Comparison of ENCODE assay signal across 12 mouse cellular contexts in genomic region chr11:72550134-72550988, GRCm38 (mm10). TPM values are rescaled to one million over a fixed set of nuclear protein-coding genes. Genes with fewer than 3 reads are reported as not detected.
DNase-seq lines count a peak whose midpoint lies in the region; ATAC-seq and TF ChIP-seq lines count a peak whose summit lies in the region.
"Had no signal": no experiment of that assay in that cellular context is flagged by ENCODE, and none has a peak within 500 bp of the region (broad histone marks: within the 10 kb centered on the region; RNA-seq: fewer than 3 reads in every experiment).

Gene Spns3, minus strand, starts transcription at chr11:72550506.

- H3K4me1 ChIP-seq in heart, embryonic 14.5 days (ENCODE audit: control insufficient read depth in 2 of 2, insufficient read depth in 2 of 2, low read length in 2 of 2) = peaks cover 4 to 6% of the 10 kb centered on the region in 2 experiments; a peak in 3 of 4 replicates
- peaks cover 10 to 36% of the 10 kb centered on the region in 2 experiments for H3K4me1 ChIP-seq in MEL (ENCODE audit: control insufficient read depth in 1 of 2, insufficient read depth in 2 of 2, low read length in 2 of 2)
- H3K4me1 ChIP-seq in liver, embryonic 15.5 days (replicated peaks) = peaks cover 15% of the 10 kb centered on the region
- H3K4me1 ChIP-seq: neural tube, embryonic 15.5 days had no signal

- no peak; a peak in 1 of 6 replicates for TF ChIP-seq CTCF in MEL (IDR thresholded peaks at IDR 0.05 in 2 of 3, conservative IDR thresholded peaks at IDR 0.05 in 1 of 3; ENCODE audit: control insufficient read depth in 1 of 3, insufficient read depth in 1 of 3, low read depth in 2 of 3, low read length in 3 of 3, poor library complexity in 1 of 3, severe bottlenecking in 1 of 3)

- no peak for DNase-seq in heart, postnatal 14 days
- peak; percentile 97 for DNase-seq in MEL (ENCODE audit: low read depth, low spot score)
- DNase-seq in thymus, adult 18-20 months = peak; percentile 32 to 41
- DNase-seq in right cerebral cortex, postnatal 4 days = no peak
- DNase-seq in cerebellum, adult 9-10 months = no peak
- DNase-seq: kidney, adult 9 months; lung, postnatal 14 days had no signal

- peak; percentile 8 to 71; a peak in 2 of 4 replicates for TF ChIP-seq POLR2A in MEL (IDR thresholded peaks at IDR 0.05; ENCODE audit: control insufficient read depth in 1 of 2, insufficient read depth in 1 of 2, low read depth in 1 of 2, low read length in 2 of 2, poor library complexity in 1 of 2)

- no peak for TF ChIP-seq RAD21 in MEL (IDR thresholded peaks at IDR 0.05; ENCODE audit: low read depth, low read length)

- H3K27ac ChIP-seq in heart, embryonic 14.5 days (replicated peaks in 1 of 2; ENCODE audit: control insufficient read depth in 1 of 2, insufficient read depth in 1 of 2, low read depth in 2 of 2, low read length in 2 of 2) = no peak within 1 kb of the TSS
- H3K27ac ChIP-seq in MEL (ENCODE audit: control insufficient read depth, low read depth, low read length) = peak within 1 kb of the TSS; percentile 62
- H3K27ac ChIP-seq in liver, embryonic 15.5 days (replicated peaks) = peak within 1 kb of the TSS; percentile 57
- H3K27ac ChIP-seq: neural tube, embryonic 15.5 days had no signal

- H3K79me2 ChIP-seq in MEL (ENCODE audit: control insufficient read depth, insufficient read depth, low read length, poor library complexity) = no peaks in the 10 kb centered on the region

- WGBS in heart, embryonic 14.5 days = 18% methylated on average over 8 of the region's 8 CpGs
- 8% methylated on average over 8 of the region's 8 CpGs for WGBS in liver, embryonic 15.5 days (ENCODE audit: insufficient replicate concordance)

- H3K9ac ChIP-seq in heart, embryonic 14.5 days (ENCODE audit: low read length) = no peak within 1 kb of the TSS
- peak within 1 kb of the TSS; percentile 36 for H3K9ac ChIP-seq in MEL (ENCODE audit: control insufficient read depth, low read depth, low read length, poor library complexity, severe bottlenecking)
- no peak within 1 kb of the TSS for H3K9ac ChIP-seq in liver, embryonic 15.5 days
- H3K9ac ChIP-seq: heart, embryonic 12.5 days; neural tube, embryonic 15.5 days had no signal

- no peak within 1 kb of the TSS for H3K4me3 ChIP-seq in heart, embryonic 14.5 days (ENCODE audit: control insufficient read depth in 1 of 2, insufficient read depth in 1 of 2, low read depth in 1 of 2, low read length in 2 of 2)
- peak within 1 kb of the TSS; percentile 42 to 45 for H3K4me3 ChIP-seq in MEL (ENCODE audit: control insufficient read depth in 1 of 2, insufficient read depth in 1 of 2, low read depth in 2 of 2, low read length in 2 of 2)
- peak within 1 kb of the TSS; percentile 18 for H3K4me3 ChIP-seq in liver, embryonic 15.5 days (replicated peaks)
- H3K4me3 ChIP-seq: heart, embryonic 12.5 days; neural tube, embryonic 15.5 days had no signal

- ATAC-seq in heart, embryonic 14.5 days (ENCODE audit: insufficient number of reproducible peaks, insufficient read depth, low FRiP score, low read depth) = peak; percentile 39; the same call in 1 of the 2 replicates
- peak; percentile 49; the same call in 1 of the 2 replicates for ATAC-seq in liver, embryonic 15.5 days (ENCODE audit: insufficient read depth)
- no peak for ATAC-seq in inflammation-experienced regulatory T-cells, adult 6 months

- TF ChIP-seq EP300 in MEL (IDR thresholded peaks at IDR 0.05; ENCODE audit: low read depth in 1 of 2, low read length in 2 of 2) = peak; percentile 41 to 85

- H3K27me3 ChIP-seq in heart, embryonic 14.5 days (ENCODE audit: control insufficient read depth, insufficient read depth, low read length) = no peaks in the 10 kb centered on the region
- no peaks in the 10 kb centered on the region for H3K27me3 ChIP-seq in MEL (ENCODE audit: control insufficient read depth in 1 of 2, insufficient read depth in 2 of 2, low read length in 2 of 2)
- H3K27me3 ChIP-seq in liver, embryonic 15.5 days = no peaks in the 10 kb centered on the region
- H3K27me3 ChIP-seq: neural tube, embryonic 15.5 days had no signal

- H3K4me2 ChIP-seq in heart, embryonic 14.5 days (ENCODE audit: low read length) = no peak within 1 kb of the TSS
- peak within 1 kb of the TSS; percentile 36 for H3K4me2 ChIP-seq in liver, embryonic 15.5 days
- H3K4me2 ChIP-seq: heart, embryonic 12.5 days; neural tube, embryonic 15.5 days had no signal

- intact Hi-C loops in heart, postnatal 14 days (cut with DNase I) = no loop called here

- no peaks in the 10 kb centered on the region for H3K9me3 ChIP-seq in heart, embryonic 14.5 days (ENCODE audit: control insufficient read depth, low read length)
- no peaks in the 10 kb centered on the region for H3K9me3 ChIP-seq in MEL (replicated peaks; ENCODE audit: insufficient read depth, low read length)
- H3K9me3 ChIP-seq in liver, embryonic 15.5 days (replicated peaks) = no peaks in the 10 kb centered on the region
- H3K9me3 ChIP-seq: heart, embryonic 12.5 days; neural tube, embryonic 15.5 days had no signal

- H3K36me3 ChIP-seq in heart, embryonic 14.5 days (ENCODE audit: control insufficient read depth, insufficient read depth, low read length) = no peaks in the 10 kb centered on the region
- H3K36me3 ChIP-seq in MEL (ENCODE audit: control insufficient read depth in 1 of 2, insufficient read depth in 2 of 2, low read length in 2 of 2) = peaks cover 0 to 16% of the 10 kb centered on the region in 2 experiments; a peak in 2 of 4 replicates
- H3K36me3 ChIP-seq in liver, embryonic 15.5 days (replicated peaks) = no peaks in the 10 kb centered on the region
- H3K36me3 ChIP-seq: heart, embryonic 12.5 days; neural tube, embryonic 15.5 days had no signal

TF ChIP-seq in MEL, 35 proteins besides CTCF, POLR2A, EP300 and RAD21:
- TF ChIP-seq ETS1 (IDR thresholded peaks at IDR 0.05; ENCODE audit: low read depth, low read length) = peak; percentile 87
- TF ChIP-seq UBTF (IDR thresholded peaks at IDR 0.05; ENCODE audit: borderline replicate concordance, insufficient read depth, low read depth, low read length) = no peak
- no peak for TF ChIP-seq SMC3 (IDR thresholded peaks at IDR 0.05; ENCODE audit: low read depth, low read length)
- no peak for TF ChIP-seq GABPA (IDR thresholded peaks at IDR 0.05; ENCODE audit: low read depth, low read length)
- TF ChIP-seq TBP (IDR thresholded peaks at IDR 0.05; ENCODE audit: low read depth, low read length) = peak; percentile 79
- TF ChIP-seq JUND (IDR thresholded peaks at IDR 0.05; ENCODE audit: low read depth, low read length) = no peak
- peak; percentile 72 for TF ChIP-seq NELFE (IDR thresholded peaks at IDR 0.05; ENCODE audit: low read depth, low read length)
- TF ChIP-seq MAZ (IDR thresholded peaks at IDR 0.05; ENCODE audit: low read depth, low read length) = peak; percentile 66
- no peak for TF ChIP-seq MAFK (IDR thresholded peaks at IDR 0.05; ENCODE audit: borderline replicate concordance, low read depth, low read length)
- no peak for TF ChIP-seq POLR2AphosphoS2 (IDR thresholded peaks at IDR 0.05; ENCODE audit: low read length)
- TF ChIP-seq POLR2AphosphoS5 (IDR thresholded peaks at IDR 0.05; ENCODE audit: borderline replicate concordance, low read depth, low read length) = no peak
- peak; percentile 87 for TF ChIP-seq SIN3A (IDR thresholded peaks at IDR 0.05; ENCODE audit: low read length)
- peak; percentile 75; the same call in 1 of the 2 replicates for TF ChIP-seq ZMIZ1 (IDR thresholded peaks at IDR 0.05; ENCODE audit: low read depth, low read length)
- peak; percentile 70 for TF ChIP-seq HCFC1 (IDR thresholded peaks at IDR 0.05; ENCODE audit: low read depth, low read length)
- TF ChIP-seq MYB (IDR thresholded peaks at IDR 0.05; ENCODE audit: low read depth, low read length) = 0 out of 2 replicates have a peak, but pooled peaks have one; percentile 54
- TF ChIP-seq ZKSCAN1 (IDR thresholded peaks at IDR 0.05; ENCODE audit: low read depth, low read length) = no peak
- TF ChIP-seq E2F4 (IDR thresholded peaks at IDR 0.05; ENCODE audit: borderline replicate concordance, low read depth, low read length) = no peak
- TF ChIP-seq MAX (IDR thresholded peaks at IDR 0.05; ENCODE audit: low read length) = no peak; the same call in 1 of the 2 replicates
- TF ChIP-seq CHD1 (IDR thresholded peaks at IDR 0.05; ENCODE audit: low read depth, low read length) = no peak
- peak; percentile 52; the same call in 1 of the 2 replicates for TF ChIP-seq GATA1 (IDR thresholded peaks at IDR 0.05; ENCODE audit: low read depth, low read length)
- peak; percentile 72 for TF ChIP-seq BHLHE40 (IDR thresholded peaks at IDR 0.05; ENCODE audit: borderline replicate concordance, low read depth, low read length)
- TF ChIP-seq ZNF384 (IDR thresholded peaks at IDR 0.05; ENCODE audit: low read depth, low read length) = no peak
- no peak for TF ChIP-seq USF1 (IDR thresholded peaks at IDR 0.05; ENCODE audit: low read depth, low read length)
- TF ChIP-seq KAT2A (conservative IDR thresholded peaks at IDR 0.05; ENCODE audit: low read depth, low read length) = no peak
- TF ChIP-seq CHD2 (IDR thresholded peaks at IDR 0.05; ENCODE audit: low read length) = no peak
- peak; percentile 60 for TF ChIP-seq MYC (IDR thresholded peaks at IDR 0.05; ENCODE audit: low read depth, low read length)
- TF ChIP-seq MEF2A (IDR thresholded peaks at IDR 0.05; ENCODE audit: extremely low read depth, insufficient replicate concordance, low read depth, low read length, poor library complexity, severe bottlenecking) = no peak
- TF ChIP-seq NRF1 (IDR thresholded peaks at IDR 0.05; ENCODE audit: insufficient read depth, low read depth, low read length, poor library complexity, severe bottlenecking) = 0 out of 2 replicates have a peak, but pooled peaks have one; percentile 20
- peak; percentile 6; the same call in 1 of the 2 replicates for TF ChIP-seq ELF1 (IDR thresholded peaks at IDR 0.05; ENCODE audit: low read depth, low read length)
- peak; percentile 71 for TF ChIP-seq MXI1 (IDR thresholded peaks at IDR 0.05; ENCODE audit: low read depth, low read length)
- TF ChIP-seq RCOR1 (IDR thresholded peaks at IDR 0.05; ENCODE audit: low read depth, low read length) = peak; percentile 64
- no peak for TF ChIP-seq TAL1 (IDR thresholded peaks at IDR 0.05; ENCODE audit: low read length)
TF ChIP-seq in MEL: peak in this region for 15.

RNA-seq across cellular contexts. Expression of gene Spns3, which starts in this region (rescaled TPM):
- 0.09 TPM in 1 of 2 replicates, not detected in the other for polyA plus RNA-seq in heart, embryonic 14.5 days (2014; fragmentation: Nextera tagmentation; extraction: Ambion mirVana)
- total RNA-seq in heart, postnatal 14 days (2021) = under 1 TPM in 1 of 2 experiments, not detected in 1; 0.10 TPM
- total RNA-seq in MEL (2012; rRNA removed) = 5.2 and 10.6 TPM in 2 replicates
- 10 to 100 TPM in 1 of 2 experiments, not detected in 1; 12.7 TPM for polyA plus RNA-seq in MEL (2012; ENCODE audit: insufficient read depth in 1 of 2, insufficient read length in 2 of 2, low read depth in 1 of 2, low replicate concordance in 2 of 2, missing spikeins in 1 of 2)
- 1.8 TPM in 2 replicates for polyA plus RNA-seq in liver, embryonic 15.5 days (2015; fragmentation: Nextera tagmentation; extraction: Ambion mirVana)
- 1 to 10 TPM in 1 of 3 experiments, under 1 TPM in 2; 0.24 to 1.2 (median 0.25) TPM for polyA plus RNA-seq in inflammation-experienced regulatory T-cells, adult 6 months (2017; shearing (Covaris generic))

Comparison
In these comparisons a context has a peak if more than half of its experiments do, and no peak if none do; other contexts are left out.
1. Peak in ATAC-seq in heart, embryonic 14.5 days; RNA of the gene not detected or under 1 TPM.
2. H3K27ac ChIP-seq: peak in MEL (single experiment) and liver, embryonic 15.5 days (single experiment); none in heart, embryonic 14.5 days (0 of 2).
3. H3K4me3 ChIP-seq: peak in MEL (2 of 2) and liver, embryonic 15.5 days (single experiment); none in heart, embryonic 14.5 days (0 of 2).
4. DNase-seq: peak in MEL (single experiment) and thymus, adult 18-20 months (2 of 2); none in heart, postnatal 14 days (0 of 2), right cerebral cortex, postnatal 4 days (single experiment) and cerebellum, adult 9-10 months (single experiment).